Mouse (Mus musculus) myocyte (in vitro differentiated cells): Measurements from ENCODE around the gene Gripap1.

Experiments used
- MYOD1 ChIP-seq, 3 experiments: IDR thresholded peaks; one replicate each; pipeline ENCODE4 v1.6.1; 2011; ENCODE audit warnings: control low read depth in 2 of 3, low read depth in 2 of 3, mild to moderate bottlenecking in 2 of 3, moderate library complexity in 1 of 3; ENCODE audit not compliant: insufficient read length in 2 of 3, control insufficient read depth in 1 of 3
- MYOG ChIP-seq, 3 experiments: IDR thresholded peaks; one replicate each; pipeline ENCODE4 v1.6.1; 2011; ENCODE audit warnings: control low read depth in 2 of 3, low read depth in 2 of 3, mild to moderate bottlenecking in 2 of 3; ENCODE audit not compliant: insufficient read length in 2 of 3, control insufficient read depth in 1 of 3, insufficient read depth in 1 of 3
- POLR2A ChIP-seq: IDR thresholded peaks from one replicate; pipeline ENCODE4 v1.6.1; 2011; ENCODE audit warnings: low read depth, mild to moderate bottlenecking, control low read depth, moderate library complexity; ENCODE audit not compliant: insufficient read length
- POLR2AphosphoS2 ChIP-seq: IDR thresholded peaks from one replicate; pipeline ENCODE4 v1.6.1; 2011; ENCODE audit warnings: low read depth, control low read depth; ENCODE audit not compliant: insufficient read length

DNA sequence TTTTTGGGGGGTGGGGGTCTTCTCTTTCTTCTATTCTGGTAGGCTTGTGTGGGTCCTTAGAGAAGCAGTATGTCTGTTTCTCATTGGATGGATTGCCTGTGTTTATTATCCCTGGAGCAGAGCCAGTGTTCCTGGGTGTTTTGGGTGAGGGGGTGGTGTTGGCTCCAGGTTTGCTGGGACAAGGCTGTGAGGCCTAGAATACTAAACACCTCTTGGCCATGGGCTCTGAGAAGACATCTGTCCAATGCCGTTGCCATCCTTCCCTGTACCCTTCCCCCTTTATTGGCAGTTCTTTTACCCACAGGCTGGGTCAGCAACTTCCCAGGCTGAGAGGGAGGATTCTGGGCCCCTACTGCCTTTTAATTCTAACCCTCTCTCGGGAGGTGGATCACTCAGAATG, 58.3 kb downstream of the Gripap1 start:
- TF ChIP-seq MYOD1 (IDR thresholded peaks at IDR 0.05; ENCODE audit: control insufficient read depth in 1 of 3, insufficient read length in 2 of 3, low read depth in 2 of 3), result no peak
- no peak for TF ChIP-seq POLR2A
- TF ChIP-seq MYOG (IDR thresholded peaks at IDR 0.05; ENCODE audit: control insufficient read depth in 1 of 3, insufficient read depth in 1 of 3, insufficient read length in 2 of 3, low read depth in 2 of 3), result no peak
- no peak for TF ChIP-seq POLR2AphosphoS2
